Mouse (Mus musculus) CD8-positive naive resting alpha-beta T cell, adult 2 months (primary cell): ENCODE results near the gene Morc2a.

Experiments
- DNase-seq, 2 experiments: peaks; one replicate each; pipeline ENCODE4 v3.0.0; 2022; ENCODE audit warnings: low read depth in 2 of 2, low spot score in 2 of 2

Morc2a gene

DNA sequence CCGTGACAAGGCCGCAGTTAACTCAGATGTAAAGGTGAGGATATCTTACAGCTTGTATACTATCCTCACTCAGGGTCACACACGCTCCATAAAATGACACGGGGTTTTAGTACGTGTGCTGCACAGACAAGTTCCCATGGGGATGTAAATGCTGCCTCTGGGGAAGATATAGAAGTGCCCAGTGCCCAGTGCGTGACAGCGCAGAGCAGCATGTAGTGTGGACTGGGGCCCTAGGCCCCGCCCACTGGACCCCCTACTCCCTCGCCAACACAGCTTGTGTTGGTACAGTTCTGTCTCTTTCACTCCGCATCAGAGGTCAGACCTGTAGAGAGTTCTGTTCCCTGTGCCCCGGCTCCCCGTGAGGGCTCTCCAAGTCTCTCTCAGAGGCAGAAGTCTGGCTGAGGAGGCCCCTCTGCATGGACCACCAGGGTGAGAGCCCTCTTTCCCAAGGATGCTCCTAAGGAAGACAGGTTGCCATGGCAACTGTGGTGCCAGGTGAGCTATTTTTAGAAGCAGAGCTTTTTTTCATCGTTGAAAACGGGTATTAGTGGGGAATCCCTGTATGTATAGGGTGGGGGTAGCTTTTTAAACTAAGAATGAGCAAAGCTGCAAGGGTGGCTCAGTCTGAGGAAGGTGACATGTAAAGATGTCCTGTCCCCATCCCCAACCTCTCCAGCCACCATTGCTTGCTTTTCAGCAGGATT lies 85.1 kb downstream of the Morc2a start:
- DNase-seq: no peak

DNA sequence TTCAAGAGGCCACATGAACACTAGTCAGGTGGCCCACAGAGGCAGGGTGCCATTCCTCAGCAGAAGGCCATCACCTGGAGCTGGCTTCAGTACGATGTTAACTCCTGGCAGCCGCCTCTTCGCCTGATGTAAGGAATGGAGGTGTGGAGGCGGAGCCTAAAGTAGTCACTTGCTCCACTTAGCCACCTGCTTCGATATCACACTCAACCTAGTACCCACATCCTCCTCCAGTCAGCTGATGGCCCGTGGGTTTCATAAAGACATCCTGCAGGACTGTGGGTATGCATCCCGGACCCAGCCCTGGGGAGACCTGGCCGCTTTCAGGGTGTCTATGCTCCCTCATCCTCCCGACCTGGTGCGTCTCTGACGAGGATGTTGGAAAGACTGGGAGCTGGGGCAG lies 86.7 kb downstream of the Morc2a start:
- no peak for DNase-seq

DNA sequence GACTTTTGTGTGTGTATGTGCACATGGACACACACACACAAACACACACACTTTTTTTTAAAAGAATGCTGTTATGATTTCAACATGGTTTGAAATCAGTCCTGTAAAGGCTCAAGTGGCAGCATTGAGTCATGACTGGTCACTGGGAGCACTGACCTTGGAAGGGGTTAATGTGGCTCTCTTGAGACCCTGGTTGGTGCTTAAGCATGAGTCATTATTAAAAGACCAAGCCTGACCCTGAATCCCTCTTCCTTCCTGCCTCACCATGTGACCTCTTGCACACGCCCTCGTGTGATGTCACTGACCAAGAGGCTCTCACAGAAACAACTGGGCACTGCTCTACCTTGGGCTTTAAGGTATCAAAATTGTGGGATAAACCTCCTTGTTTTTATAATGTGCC lies 89.8 kb downstream of the Morc2a start:
- no peak for DNase-seq
